Mouse (Mus musculus): ENCODE data around the gene Rab3a. TPM values are rescaled to one million over a fixed set of nuclear protein-coding genes. Genes with fewer than 3 reads are reported as not detected.

Gene Rab3a
- polyA plus RNA-seq, 1 experiment from 2014 or later, result 2.7 TPM

DNA sequence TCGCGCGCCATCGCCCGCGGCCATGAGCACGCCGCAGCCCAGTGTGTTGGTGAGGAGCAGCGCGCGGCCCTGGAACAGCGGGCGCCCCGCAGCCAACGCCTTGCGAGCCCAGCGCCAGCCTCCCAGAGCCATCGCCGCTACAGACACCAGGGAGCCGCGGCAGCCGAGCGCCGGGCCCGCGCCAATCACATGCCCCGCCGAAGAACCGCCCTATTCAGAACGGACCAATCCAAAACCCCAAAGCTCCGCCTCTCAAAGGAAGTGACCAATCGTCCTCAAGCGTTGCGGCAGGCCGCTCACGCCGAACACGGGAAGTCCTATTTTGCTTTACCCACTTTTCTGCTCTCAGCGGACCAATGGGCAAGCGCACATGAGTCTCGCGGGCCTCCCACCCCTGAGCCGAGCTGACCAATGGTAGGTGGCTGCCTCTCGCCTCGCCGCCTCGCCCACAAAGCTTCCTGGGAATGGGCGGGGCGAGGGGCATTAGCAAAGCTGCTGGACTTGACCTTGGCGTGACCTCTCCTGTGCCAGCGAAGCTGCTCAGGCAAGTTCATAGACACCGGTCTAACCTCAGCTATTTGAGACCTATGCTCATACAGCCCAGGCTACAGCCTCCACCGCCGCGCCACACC, 6.4 kb downstream of the Rab3a start, which contains the start of gene Mpv17l2:
Mpv17l2 (minus strand) TSS at position 172 of the 632 bp plus-strand sequence.
- peak within 1 kb of the TSS; percentile 88 for H3K9ac ChIP-seq

DNA sequence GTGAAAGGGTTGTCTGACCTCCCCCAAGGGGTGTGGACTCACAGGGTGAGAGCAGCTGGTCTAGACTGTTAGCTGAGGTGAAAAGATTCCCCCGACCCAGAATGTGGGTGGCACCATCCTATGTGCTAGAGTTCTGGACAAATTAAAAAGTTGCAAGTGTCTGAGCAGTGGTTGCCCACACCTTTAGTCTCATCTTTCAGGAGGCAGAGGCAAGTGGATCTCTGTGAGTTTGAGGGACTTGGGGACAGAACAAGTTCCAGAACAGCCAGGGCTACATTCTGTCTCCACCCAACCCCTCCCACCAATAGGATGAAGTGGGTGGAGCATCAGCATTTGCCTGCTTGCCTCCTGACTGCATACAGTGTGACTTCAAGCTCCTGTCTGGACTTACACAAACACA, 7.6 kb downstream of the Rab3a start:
- Histone ChIP-seq H3K27ac (replicated peaks) (peak overlapping the region; percentile 94), H3K4me2 (peak overlapping the region; percentile 99), H3K36me3 (replicated peaks) (peaks cover 21% of the 10 kb centered on the region), H3K4me3 (replicated peaks) (no peak overlapping the region), H3K27me3 (no peaks in the 10 kb centered on the region), H3K4me1 (replicated peaks) (peaks cover 89% of the 10 kb centered on the region), H3K9ac (peak overlapping the region; percentile 13; the same call in 1 of the 2 replicates), H3K9me3 (replicated peaks) (no peaks in the 10 kb centered on the region)
- no peak for ATAC-seq (ENCODE audit: insufficient read depth)
- WGBS (ENCODE audit: insufficient replicate concordance), result 29% methylated on average over 1 of the region's 1 CpGs

More for the DNA sequence above, 6.4 kb downstream of the Rab3a start, which contains the start of gene Mpv17l2:
- Histone ChIP-seq H3K9me3 (replicated peaks) (no peaks in the 10 kb centered on the region), H3K4me2 (peak within 1 kb of the TSS; percentile 99), H3K27ac (replicated peaks) (peak within 1 kb of the TSS; percentile 96), H3K4me3 (replicated peaks) (peak within 1 kb of the TSS; percentile 74), H3K27me3 (no peaks in the 10 kb centered on the region), H3K36me3 (replicated peaks) (peaks cover 31% of the 10 kb centered on the region), H3K4me1 (replicated peaks) (peaks cover 77% of the 10 kb centered on the region)
- peak; percentile 91 for ATAC-seq (ENCODE audit: insufficient read depth)
- under 1% methylated on average over 55 of the region's 55 CpGs for WGBS (ENCODE audit: insufficient replicate concordance)

DNA sequence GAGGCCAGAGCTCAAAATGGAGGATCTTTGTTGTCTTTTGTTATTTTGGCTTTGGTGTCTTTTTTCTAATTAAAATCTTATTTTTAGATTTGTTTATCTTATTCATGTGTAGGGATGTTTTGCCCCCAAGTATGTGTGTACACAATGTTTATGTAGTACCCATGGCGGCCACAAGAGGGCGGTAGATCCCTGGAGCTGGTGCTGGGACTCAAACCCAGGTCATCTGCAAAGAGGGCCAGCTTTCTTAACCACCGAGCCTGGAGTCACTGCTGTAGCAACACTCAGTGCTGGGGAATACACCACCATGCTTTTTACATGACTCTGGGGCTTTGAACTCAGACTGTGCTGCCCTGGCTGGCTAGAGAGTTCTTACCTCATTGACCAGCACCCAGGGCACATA, 8.9 kb downstream of the Rab3a start:
- peaks cover 14% of the 10 kb centered on the region for H3K36me3 ChIP-seq (replicated peaks)
- ATAC-seq (ENCODE audit: insufficient read depth), result no peak
- H3K27ac ChIP-seq (replicated peaks), result peak overlapping the region; percentile 94
- peak overlapping the region; percentile 95 for H3K4me2 ChIP-seq
- H3K4me3 ChIP-seq (replicated peaks), result 0 out of 2 replicates have a peak overlapping the region, but pooled peaks have one; percentile 64
- H3K27me3 ChIP-seq, result no peaks in the 10 kb centered on the region
- WGBS (ENCODE audit: insufficient replicate concordance), result under 1% methylated on average over 3 of the region's 3 CpGs
- no peaks in the 10 kb centered on the region for H3K9me3 ChIP-seq (replicated peaks)
- H3K4me1 ChIP-seq (replicated peaks), result peaks cover 97% of the 10 kb centered on the region
- H3K9ac ChIP-seq, result 0 out of 2 replicates have a peak overlapping the region, but pooled peaks have one; percentile 19

DNA sequence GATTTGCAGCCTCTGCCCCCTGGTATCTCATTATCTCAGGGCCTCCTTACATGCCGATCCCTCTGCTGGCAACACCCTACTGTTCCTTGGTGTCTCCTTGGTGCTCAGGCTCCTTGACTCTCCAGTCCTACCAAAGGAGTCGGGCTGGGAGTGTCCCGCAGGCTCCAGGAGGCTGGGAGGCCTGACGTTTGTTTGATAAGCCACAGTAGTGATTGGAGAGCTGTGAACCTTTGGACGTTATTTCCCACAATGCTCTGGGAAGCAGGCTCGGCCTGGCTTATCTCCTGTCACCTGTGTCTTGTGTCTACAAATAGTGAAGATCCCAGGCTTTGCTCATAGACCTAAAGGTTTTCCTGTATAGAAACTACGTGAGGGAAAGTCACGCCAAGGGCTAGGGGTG, 9.5 kb downstream of the Rab3a start:
- H3K27ac ChIP-seq (replicated peaks), result peak overlapping the region; percentile 94
- peak overlapping the region; percentile 95 for H3K4me2 ChIP-seq
- peak; percentile 29 for ATAC-seq (ENCODE audit: insufficient read depth)
- H3K9me3 ChIP-seq (replicated peaks), result no peaks in the 10 kb centered on the region
- H3K9ac ChIP-seq, result peak overlapping the region; percentile 19; the same call in 1 of the 2 replicates
- no peaks in the 10 kb centered on the region for H3K27me3 ChIP-seq
- peaks cover 97% of the 10 kb centered on the region for H3K4me1 ChIP-seq (replicated peaks)
- 11% methylated on average over 8 of the region's 8 CpGs for WGBS (ENCODE audit: insufficient replicate concordance)
- H3K36me3 ChIP-seq (replicated peaks), result peaks cover 15% of the 10 kb centered on the region
- H3K4me3 ChIP-seq (replicated peaks), result peak overlapping the region; percentile 64

DNA sequence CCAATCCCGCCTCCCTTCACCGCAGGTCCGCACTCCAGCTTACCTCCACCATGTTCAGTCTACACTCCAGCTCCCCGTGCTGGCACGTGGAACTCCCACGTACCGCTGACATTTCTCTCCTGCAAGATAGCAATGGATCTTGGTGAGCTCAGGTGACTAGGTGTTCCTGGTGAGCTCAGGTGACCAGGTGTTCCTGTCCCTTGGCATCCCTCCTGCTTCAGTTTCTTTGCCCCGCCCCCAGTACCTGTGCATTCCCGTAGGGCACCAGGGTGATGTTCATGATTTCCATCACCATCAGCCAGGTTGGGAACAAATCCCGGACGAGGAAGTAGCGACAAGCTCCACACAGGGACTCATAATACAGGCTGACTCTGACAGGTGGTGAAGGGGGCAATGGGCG, 10.2 kb downstream of the Rab3a start:
- Histone ChIP-seq H3K36me3 (replicated peaks) (peaks cover 16% of the 10 kb centered on the region), H3K4me2 (peak overlapping the region; percentile 95), H3K9me3 (replicated peaks) (no peaks in the 10 kb centered on the region), H3K27ac (replicated peaks) (peak overlapping the region; percentile 94), H3K4me3 (replicated peaks) (peak overlapping the region; percentile 64), H3K9ac (peak overlapping the region; percentile 19; the same call in 1 of the 2 replicates), H3K27me3 (no peaks in the 10 kb centered on the region), H3K4me1 (replicated peaks) (peaks cover 97% of the 10 kb centered on the region)
- 79% methylated on average over 13 of the region's 13 CpGs for WGBS (ENCODE audit: insufficient replicate concordance)
- no peak for ATAC-seq (ENCODE audit: insufficient read depth)

DNA sequence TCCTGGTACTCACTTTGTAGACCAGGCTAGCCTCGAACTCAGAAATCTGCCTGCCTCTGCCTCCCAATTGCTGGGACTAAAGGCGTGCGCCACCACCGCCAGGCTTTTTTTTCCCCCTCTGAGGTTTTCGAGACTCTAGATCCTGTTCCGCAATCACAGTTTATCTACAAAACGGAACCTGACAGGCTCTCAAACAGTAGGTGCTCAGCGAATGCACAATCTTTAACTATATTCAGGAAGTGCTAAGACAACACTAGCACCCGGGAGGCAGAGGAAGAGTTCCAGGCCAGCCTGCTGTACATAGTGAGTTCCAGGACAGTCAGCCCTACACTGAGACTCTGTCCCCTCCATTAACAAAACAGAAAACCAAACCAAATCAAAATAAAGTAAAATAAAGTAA, 10.8 kb downstream of the Rab3a start:
- 29% methylated on average over 9 of the region's 9 CpGs for WGBS (ENCODE audit: insufficient replicate concordance)
- peak overlapping the region; percentile 68; the same call in 1 of the 2 replicates for H3K9ac ChIP-seq
- no peaks in the 10 kb centered on the region for H3K27me3 ChIP-seq
- H3K4me3 ChIP-seq (replicated peaks), result peak overlapping the region; percentile 64
- peaks cover 97% of the 10 kb centered on the region for H3K4me1 ChIP-seq (replicated peaks)
- peak overlapping the region; percentile 94 for H3K27ac ChIP-seq (replicated peaks)
- peaks cover 17% of the 10 kb centered on the region for H3K36me3 ChIP-seq (replicated peaks)
- no peaks in the 10 kb centered on the region for H3K9me3 ChIP-seq (replicated peaks)
- H3K4me2 ChIP-seq, result peak overlapping the region; percentile 95
- no peak for ATAC-seq (ENCODE audit: insufficient read depth)

DNA sequence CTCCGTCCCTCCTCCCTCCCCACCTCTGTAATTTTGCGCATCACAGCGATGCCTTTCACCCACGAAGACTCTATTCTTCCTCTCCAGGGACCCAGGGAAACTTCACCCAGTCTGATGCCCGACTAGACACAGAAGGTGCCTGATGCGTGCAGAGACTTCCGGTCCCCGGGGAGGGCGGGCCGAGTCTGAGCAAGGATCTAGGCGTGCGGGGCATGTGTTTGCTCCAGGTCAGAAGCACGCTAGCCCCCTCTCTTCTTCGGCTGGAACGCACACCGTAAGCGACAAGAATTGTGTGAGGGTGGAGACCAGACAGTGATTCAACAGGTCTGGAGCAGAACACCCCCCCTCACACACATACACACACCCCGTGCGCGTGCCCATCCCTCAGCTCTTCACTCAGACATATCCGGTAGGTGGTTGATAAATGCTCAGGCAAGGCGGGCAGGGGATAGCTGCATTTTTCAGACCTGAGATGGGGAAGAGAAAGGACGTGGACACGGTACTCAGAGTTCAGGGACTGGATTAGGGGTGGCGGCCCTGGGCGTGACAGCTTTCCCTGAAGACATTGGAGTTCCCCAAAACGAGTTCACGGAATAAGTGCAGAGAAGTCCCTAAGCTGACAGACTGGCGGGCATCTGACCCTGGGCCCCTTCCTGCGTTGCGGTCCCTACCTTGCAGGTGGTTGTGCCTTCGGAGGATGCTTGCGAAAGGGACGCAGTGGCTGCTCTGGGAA, 11.5 kb downstream of the Rab3a start:
- no peak for ATAC-seq (ENCODE audit: insufficient read depth)
- peak overlapping the region; percentile 68 for H3K9ac ChIP-seq
- H3K36me3 ChIP-seq (replicated peaks), result peaks cover 24% of the 10 kb centered on the region
- 3% methylated on average over 34 of the region's 34 CpGs for WGBS (ENCODE audit: insufficient replicate concordance)
- no peaks in the 10 kb centered on the region for H3K9me3 ChIP-seq (replicated peaks)
- H3K4me1 ChIP-seq (replicated peaks), result peaks cover 100% of the 10 kb centered on the region
- H3K4me2 ChIP-seq, result peak overlapping the region; percentile 95
- H3K27ac ChIP-seq (replicated peaks), result peak overlapping the region; percentile 94
- H3K4me3 ChIP-seq (replicated peaks), result peak overlapping the region; percentile 64
- H3K27me3 ChIP-seq, result no peaks in the 10 kb centered on the region

DNA sequence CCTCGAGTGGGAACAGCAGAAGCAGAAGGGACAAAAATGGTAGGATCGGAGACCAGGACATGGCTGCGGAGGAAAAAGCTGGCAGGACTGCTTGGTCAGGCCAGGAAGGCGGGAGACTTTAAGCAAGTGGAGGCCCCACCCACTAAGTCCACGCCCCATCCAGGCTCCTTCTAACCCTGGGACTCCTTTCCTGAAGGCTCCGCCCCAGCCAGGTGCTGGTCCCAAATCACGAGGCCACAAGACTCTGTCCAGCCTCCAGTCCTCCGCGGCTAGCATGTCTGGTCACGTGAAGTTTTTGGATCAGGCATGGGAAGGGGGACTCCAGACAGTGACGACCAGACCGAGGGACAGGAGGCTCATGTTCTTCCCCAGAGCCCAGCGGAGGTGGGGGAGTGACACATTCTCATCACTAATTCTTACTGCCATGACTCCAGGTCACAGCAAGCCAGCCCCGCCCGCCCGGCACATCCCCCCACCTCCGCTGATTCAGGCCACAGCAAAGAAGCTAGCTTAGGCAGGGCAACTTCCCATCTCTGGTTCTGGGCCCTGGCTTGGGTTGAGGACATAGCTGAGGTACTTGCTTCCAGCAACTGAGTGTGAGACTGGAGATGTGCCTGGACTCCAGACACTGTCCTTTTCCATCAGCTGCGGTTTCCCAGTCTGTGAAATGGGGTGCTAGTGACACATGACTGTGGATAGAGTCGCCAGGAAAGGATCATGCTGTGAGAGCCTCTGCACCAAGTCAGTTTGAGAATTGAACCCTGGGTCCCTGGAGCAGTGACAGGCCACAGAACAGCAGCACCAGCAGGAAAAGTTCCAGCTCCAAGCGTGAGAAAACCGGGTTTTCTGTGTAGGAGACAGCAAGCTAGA, 12.3 kb downstream of the Rab3a start:
- Histone ChIP-seq H3K27me3 (no peaks in the 10 kb centered on the region), H3K27ac (replicated peaks) (peak overlapping the region; percentile 94), H3K4me1 (replicated peaks) (peaks cover 99% of the 10 kb centered on the region), H3K4me3 (replicated peaks) (peak overlapping the region; percentile 64), H3K4me2 (peak overlapping the region; percentile 95), H3K9ac (peak overlapping the region; percentile 68), H3K36me3 (replicated peaks) (peaks cover 32% of the 10 kb centered on the region), H3K9me3 (replicated peaks) (no peaks in the 10 kb centered on the region)
- peak; percentile 24 for ATAC-seq (ENCODE audit: insufficient read depth)
- WGBS (ENCODE audit: insufficient replicate concordance), result 13% methylated on average over 21 of the region's 21 CpGs

DNA sequence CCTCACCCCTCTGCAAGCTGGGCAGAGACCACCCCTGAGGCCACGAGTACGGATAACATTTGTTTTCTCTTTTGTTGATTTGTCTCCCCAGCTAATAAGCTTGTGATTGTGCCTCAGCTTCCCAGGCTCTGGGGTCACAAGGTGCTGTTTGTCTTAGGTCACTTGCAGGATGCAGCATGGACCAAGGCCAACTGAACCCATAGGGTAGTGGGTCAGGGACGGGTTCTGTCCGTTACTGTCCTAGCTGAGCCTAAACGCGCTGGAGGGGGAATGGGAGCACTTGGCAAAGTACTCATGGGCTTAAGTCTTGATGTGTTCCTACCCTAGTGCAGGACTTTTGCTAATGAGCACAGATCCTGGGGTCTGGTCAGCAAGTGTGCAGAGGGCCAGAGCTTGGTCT, 13.0 kb downstream of the Rab3a start:
- no peak for ATAC-seq (ENCODE audit: insufficient read depth)
- WGBS (ENCODE audit: insufficient replicate concordance), result 81% methylated on average over 6 of the region's 6 CpGs
- no peak overlapping the region for H3K9ac ChIP-seq
- H3K4me1 ChIP-seq (replicated peaks), result peaks cover 92% of the 10 kb centered on the region
- H3K27ac ChIP-seq (replicated peaks), result peak overlapping the region; percentile 94
- peaks cover 36% of the 10 kb centered on the region for H3K36me3 ChIP-seq (replicated peaks)
- no peaks in the 10 kb centered on the region for H3K27me3 ChIP-seq
- no peak overlapping the region for H3K4me2 ChIP-seq
- no peak overlapping the region for H3K4me3 ChIP-seq (replicated peaks)
- H3K9me3 ChIP-seq (replicated peaks), result no peaks in the 10 kb centered on the region

DNA sequence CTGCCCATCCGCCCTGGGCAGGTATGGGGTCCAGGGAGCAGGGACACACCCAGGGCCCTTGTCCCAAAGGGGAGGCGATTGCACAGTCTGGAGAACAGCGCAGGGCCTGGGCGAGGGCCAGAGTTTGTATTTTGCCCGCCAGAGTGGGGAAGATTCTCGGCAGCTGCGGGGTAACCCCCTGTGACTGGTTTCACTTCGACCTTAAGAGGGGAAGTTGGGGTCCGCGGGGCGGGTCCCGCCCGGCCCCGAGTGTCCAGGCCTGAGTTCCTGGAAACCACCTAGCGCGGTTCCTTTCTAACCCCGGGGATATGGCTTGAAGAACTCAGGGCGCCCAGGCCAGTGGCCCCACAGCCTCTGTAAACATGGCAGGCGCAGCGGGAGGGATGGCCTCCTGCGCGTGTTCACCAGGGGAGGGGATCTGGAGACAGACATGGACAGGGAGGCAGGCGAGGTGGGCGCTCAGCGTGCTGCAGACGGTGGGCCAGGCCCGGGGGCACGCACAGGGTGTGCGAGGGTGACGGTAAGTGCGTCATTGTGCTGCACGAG, 13.8 kb downstream of the Rab3a start:
- WGBS (ENCODE audit: insufficient replicate concordance), result 82% methylated on average over 32 of the region's 32 CpGs
- peaks cover 92% of the 10 kb centered on the region for H3K4me1 ChIP-seq (replicated peaks)

More for the DNA sequence above, 13.8 kb downstream of the Rab3a start:
- H3K9ac ChIP-seq, result no peak overlapping the region
- ATAC-seq (ENCODE audit: insufficient read depth), result no peak
- H3K36me3 ChIP-seq (replicated peaks), result peaks cover 35% of the 10 kb centered on the region
- no peaks in the 10 kb centered on the region for H3K9me3 ChIP-seq (replicated peaks)
- H3K4me2 ChIP-seq, result peak overlapping the region; percentile 40; the same call in 1 of the 2 replicates
- no peaks in the 10 kb centered on the region for H3K27me3 ChIP-seq
- H3K27ac ChIP-seq (replicated peaks), result peak overlapping the region; percentile 94
- no peak overlapping the region for H3K4me3 ChIP-seq (replicated peaks)

Data from liver, embryonic 15.5 days (tissue).